Mouse (Mus musculus): Measurements from ENCODE around the gene Mmaa. TPM values are rescaled to one million over a fixed set of nuclear protein-coding genes. Genes with fewer than 3 reads are reported as not detected.

Gene Mmaa
- polyA plus RNA-seq, 1 experiment, result 0.04 TPM

DNA sequence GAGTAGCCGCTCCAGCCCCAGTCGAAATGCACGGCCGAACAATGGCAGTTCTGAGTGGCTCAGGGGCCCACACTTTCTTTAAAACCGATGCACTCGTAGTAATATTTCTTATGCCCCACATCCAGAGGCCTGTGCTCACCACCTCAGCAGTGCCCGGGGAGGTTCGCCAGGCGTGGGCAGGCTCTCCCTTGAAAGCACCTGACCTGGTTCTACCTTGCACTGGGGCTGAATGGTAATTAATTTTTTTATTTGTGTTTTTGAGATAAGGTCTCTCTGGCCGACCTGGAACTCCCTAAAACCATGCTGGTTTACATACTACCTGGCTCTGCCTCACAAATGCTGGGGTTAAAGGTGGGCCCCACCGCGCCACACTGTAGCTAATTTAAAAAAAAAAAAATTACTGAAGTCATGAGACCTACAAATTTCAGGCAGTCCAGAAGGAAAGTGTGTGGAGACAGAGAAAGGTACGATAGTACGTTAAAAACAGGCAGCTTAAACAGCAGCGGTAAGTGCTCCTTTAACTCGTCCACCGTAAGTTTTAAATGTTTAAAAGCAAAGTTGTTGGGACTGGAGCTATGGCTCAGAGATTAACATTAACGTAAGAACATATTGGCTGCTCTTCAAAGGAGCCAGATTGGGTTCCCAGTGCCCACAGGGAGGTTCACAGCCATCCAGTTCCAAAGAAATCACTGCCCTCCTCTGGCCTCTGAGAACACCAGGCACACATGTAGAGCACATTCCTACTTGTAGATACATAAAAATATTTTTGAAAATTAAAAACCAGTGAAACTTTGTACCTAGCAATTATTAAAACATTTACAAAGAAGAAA lies 754 bp upstream of the Mmaa start:
- Histone ChIP-seq H3K27me3 (ENCODE audit: control insufficient read depth) (no peaks in the 10 kb centered on the region), H3K36me3 (ENCODE audit: control insufficient read depth) (no peaks in the 10 kb centered on the region), H3K4me3 (replicated peaks) (peak overlapping the region; percentile 92), H3K9me3 (ENCODE audit: control insufficient read depth, low read length) (no peaks in the 10 kb centered on the region), H3K4me1 (ENCODE audit: control insufficient read depth) (peaks cover 26% of the 10 kb centered on the region)
- TF ChIP-seq TAL1 (IDR thresholded peaks at IDR 0.05; ENCODE audit: low read length) (no peak), GATA1 (IDR thresholded peaks at IDR 0.05; ENCODE audit: low read length) (no peak)

DNA sequence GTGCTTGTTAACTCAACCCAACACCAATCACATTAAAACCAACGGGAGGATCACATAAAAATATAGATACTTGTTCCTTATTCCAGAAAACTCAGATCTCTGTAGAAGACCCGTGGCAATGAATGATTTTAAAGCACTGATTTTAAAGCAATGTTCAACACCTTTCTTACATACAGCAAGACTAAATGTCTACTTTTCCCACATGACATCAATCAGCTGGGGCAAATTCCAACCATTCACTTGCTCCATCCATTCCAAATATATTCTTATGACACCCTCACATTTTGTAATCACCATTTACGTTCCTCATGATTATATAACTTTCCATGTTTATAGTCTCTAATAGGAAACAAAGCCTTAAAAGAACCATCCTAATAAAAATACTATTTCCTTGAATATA lies 896 bp downstream of the Mmaa start:
- Histone ChIP-seq H3K9me3 (ENCODE audit: control insufficient read depth, low read length) (no peaks in the 10 kb centered on the region), H3K4me3 (replicated peaks) (peak overlapping the region; percentile 92), H3K4me1 (ENCODE audit: control insufficient read depth) (peaks cover 26% of the 10 kb centered on the region), H3K27me3 (ENCODE audit: control insufficient read depth) (no peaks in the 10 kb centered on the region), H3K36me3 (ENCODE audit: control insufficient read depth) (no peaks in the 10 kb centered on the region)
- TF ChIP-seq TAL1 (IDR thresholded peaks at IDR 0.05; ENCODE audit: low read length) (no peak), GATA1 (IDR thresholded peaks at IDR 0.05; ENCODE audit: low read length) (no peak)

DNA sequence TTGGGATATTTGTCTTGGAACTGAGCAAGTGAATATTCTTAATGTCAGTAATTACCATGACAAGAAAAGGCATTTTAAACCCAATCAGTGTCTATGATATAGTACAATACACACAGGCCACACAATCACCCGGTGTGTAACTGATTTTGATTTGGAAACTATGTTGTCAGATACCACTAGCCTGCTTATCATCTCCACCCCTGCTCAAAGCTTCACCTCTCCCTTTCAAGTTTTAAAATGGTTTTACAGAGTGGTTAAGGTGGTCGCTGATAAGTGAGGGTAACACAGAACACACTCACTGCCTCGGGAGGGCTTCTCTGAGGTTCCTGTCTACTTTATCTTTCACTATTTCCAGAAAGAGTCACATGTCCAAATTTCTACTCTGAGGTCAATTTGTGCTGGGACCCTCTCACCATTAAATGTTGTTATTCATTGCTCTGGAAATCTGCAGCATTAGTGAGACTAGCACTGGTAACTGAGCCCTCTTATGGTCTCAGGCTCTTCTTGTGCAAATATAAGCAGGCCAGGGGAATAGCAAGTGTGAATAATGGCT lies 1.9 kb downstream of the Mmaa start:
- no peak for TF ChIP-seq TAL1 (IDR thresholded peaks at IDR 0.05; ENCODE audit: low read length)
- TF ChIP-seq GATA1 (IDR thresholded peaks at IDR 0.05; ENCODE audit: low read length), result no peak
- H3K36me3 ChIP-seq (ENCODE audit: control insufficient read depth), result no peaks in the 10 kb centered on the region
- no peak overlapping the region for H3K4me3 ChIP-seq (replicated peaks)
- H3K27me3 ChIP-seq (ENCODE audit: control insufficient read depth), result no peaks in the 10 kb centered on the region
- peaks cover 26% of the 10 kb centered on the region for H3K4me1 ChIP-seq (ENCODE audit: control insufficient read depth)
- no peaks in the 10 kb centered on the region for H3K9me3 ChIP-seq (ENCODE audit: control insufficient read depth, low read length)

DNA sequence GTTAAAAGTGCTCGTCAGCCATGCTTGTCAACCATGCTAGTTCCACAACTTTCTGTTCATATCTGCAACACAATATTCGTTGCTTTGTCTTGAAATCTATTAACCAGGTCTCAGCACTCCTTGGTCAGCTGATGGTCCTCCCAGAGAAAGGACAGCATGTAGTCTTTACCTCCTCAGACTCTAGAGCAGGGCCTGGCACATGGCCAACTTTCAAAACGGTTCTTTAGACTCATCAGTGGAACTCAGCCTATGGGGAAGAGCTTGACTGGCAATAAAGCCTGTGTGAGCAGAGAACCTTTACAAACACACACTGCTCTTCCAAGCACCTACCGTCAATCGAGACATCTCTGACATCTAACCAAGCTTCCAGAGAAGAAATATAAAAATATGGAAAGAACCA lies 5.1 kb downstream of the Mmaa start:
- H3K4me3 ChIP-seq (replicated peaks), result no peak overlapping the region
- H3K4me1 ChIP-seq (ENCODE audit: control insufficient read depth), result peaks cover 17% of the 10 kb centered on the region
- no peaks in the 10 kb centered on the region for H3K9me3 ChIP-seq (ENCODE audit: control insufficient read depth, low read length)
- no peaks in the 10 kb centered on the region for H3K36me3 ChIP-seq (ENCODE audit: control insufficient read depth)
- no peaks in the 10 kb centered on the region for H3K27me3 ChIP-seq (ENCODE audit: control insufficient read depth)
- TF ChIP-seq TAL1 (IDR thresholded peaks at IDR 0.05; ENCODE audit: low read length) (no peak), GATA1 (IDR thresholded peaks at IDR 0.05; ENCODE audit: low read length) (no peak)

DNA sequence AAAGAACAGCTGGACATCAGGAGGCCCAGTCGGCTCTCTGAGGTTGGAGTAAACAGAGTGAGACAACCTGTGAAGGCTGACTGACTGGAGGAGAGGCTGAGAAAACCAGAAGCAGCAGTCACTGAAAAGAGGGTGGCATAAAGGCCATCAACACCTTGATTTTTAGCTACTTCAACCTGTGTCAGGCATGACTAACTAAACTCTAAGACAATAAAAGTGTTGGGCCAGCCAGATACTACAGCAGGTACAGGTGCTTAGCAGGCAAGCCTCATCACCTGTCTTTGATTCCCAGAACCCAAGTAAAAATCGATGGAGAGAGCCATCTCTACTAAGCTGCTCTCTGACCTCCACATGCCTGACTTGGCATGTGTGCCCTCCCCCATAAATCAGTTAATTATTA lies 6.1 kb downstream of the Mmaa start:
- H3K4me1 ChIP-seq (ENCODE audit: control insufficient read depth), result peaks cover 11% of the 10 kb centered on the region
- no peaks in the 10 kb centered on the region for H3K9me3 ChIP-seq (ENCODE audit: control insufficient read depth, low read length)
- no peak for TF ChIP-seq TAL1 (IDR thresholded peaks at IDR 0.05; ENCODE audit: low read length)
- TF ChIP-seq GATA1 (IDR thresholded peaks at IDR 0.05; ENCODE audit: low read length), result no peak
- H3K4me3 ChIP-seq (replicated peaks), result no peak overlapping the region
- no peaks in the 10 kb centered on the region for H3K27me3 ChIP-seq (ENCODE audit: control insufficient read depth)
- no peaks in the 10 kb centered on the region for H3K36me3 ChIP-seq (ENCODE audit: control insufficient read depth)

DNA sequence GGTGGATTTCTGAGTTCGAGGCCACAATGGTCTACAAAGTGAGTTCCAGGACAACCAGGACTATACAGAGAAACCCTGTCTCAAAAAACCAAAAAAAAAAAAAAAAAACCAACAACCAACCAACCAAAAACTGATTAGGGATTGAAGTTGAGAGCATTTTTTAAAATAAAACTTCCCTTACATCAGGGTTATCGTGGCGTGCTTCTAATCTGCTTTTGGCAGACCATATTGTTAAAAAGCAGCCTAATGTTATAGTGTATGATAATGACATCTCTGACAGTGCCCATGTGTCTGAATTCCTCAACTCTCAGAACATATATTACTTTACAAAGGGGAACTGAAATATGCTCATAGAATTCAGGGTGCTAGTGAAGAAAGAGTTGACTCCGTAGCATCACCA lies 6.5 kb downstream of the Mmaa start:
- TF ChIP-seq TAL1 (IDR thresholded peaks at IDR 0.05; ENCODE audit: low read length), result no peak
- TF ChIP-seq GATA1 (IDR thresholded peaks at IDR 0.05; ENCODE audit: low read length), result no peak
- no peaks in the 10 kb centered on the region for H3K9me3 ChIP-seq (ENCODE audit: control insufficient read depth, low read length)
- H3K4me3 ChIP-seq (replicated peaks), result no peak overlapping the region
- no peaks in the 10 kb centered on the region for H3K36me3 ChIP-seq (ENCODE audit: control insufficient read depth)
- H3K27me3 ChIP-seq (ENCODE audit: control insufficient read depth), result no peaks in the 10 kb centered on the region
- peaks cover 7% of the 10 kb centered on the region for H3K4me1 ChIP-seq (ENCODE audit: control insufficient read depth)

DNA sequence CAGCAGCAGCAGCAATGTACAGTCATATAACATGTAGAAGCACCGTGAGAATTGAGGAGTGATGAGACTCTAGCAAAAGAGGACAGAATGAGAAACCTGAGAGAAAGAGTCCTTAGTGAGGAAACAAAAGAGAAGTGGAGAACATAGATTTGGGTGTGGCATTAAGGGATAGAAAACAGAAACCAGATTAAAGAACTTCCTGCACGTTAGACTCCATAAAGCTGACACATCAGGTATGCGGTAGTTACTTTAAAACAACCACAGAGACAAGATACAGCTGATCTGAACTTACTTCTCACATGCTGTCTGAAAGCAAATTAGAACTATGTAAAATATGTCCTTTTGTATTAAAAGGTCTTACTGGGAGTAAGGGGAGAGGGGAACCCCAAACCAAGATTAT lies 8.3 kb downstream of the Mmaa start:
- Histone ChIP-seq H3K4me3 (replicated peaks) (no peak overlapping the region), H3K9me3 (ENCODE audit: control insufficient read depth, low read length) (no peaks in the 10 kb centered on the region), H3K4me1 (ENCODE audit: control insufficient read depth) (no peaks in the 10 kb centered on the region), H3K36me3 (ENCODE audit: control insufficient read depth) (peaks cover 2% of the 10 kb centered on the region), H3K27me3 (ENCODE audit: control insufficient read depth) (no peaks in the 10 kb centered on the region)
- TF ChIP-seq GATA1 (IDR thresholded peaks at IDR 0.05; ENCODE audit: low read length) (no peak), TAL1 (IDR thresholded peaks at IDR 0.05; ENCODE audit: low read length) (no peak)

DNA sequence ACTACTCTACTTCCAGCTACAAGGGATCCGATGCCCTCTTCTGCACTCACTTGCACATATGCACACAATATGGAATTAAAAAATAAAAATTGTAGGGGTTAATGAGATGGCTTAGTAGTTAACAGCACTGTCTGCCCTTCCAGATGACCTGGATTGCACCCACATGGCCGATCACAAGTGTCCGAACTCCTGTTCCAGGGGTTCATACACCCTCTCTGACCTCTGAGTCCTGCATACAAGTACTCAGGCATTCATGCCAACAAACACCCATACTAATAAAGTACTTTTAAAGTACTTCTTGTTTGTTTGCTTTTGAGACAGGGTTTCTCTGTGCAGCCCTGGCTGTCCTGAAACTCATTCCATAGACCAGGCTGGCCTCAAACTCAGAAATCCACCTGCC lies 10.1 kb downstream of the Mmaa start:
- TF ChIP-seq TAL1 (IDR thresholded peaks at IDR 0.05; ENCODE audit: low read length) (no peak), GATA1 (IDR thresholded peaks at IDR 0.05; ENCODE audit: low read length) (no peak)
- Histone ChIP-seq H3K4me1 (ENCODE audit: control insufficient read depth) (no peaks in the 10 kb centered on the region), H3K27me3 (ENCODE audit: control insufficient read depth) (no peaks in the 10 kb centered on the region), H3K36me3 (ENCODE audit: control insufficient read depth) (peaks cover 6% of the 10 kb centered on the region), H3K4me3 (replicated peaks) (no peak overlapping the region), H3K9me3 (ENCODE audit: control insufficient read depth, low read length) (no peaks in the 10 kb centered on the region)

DNA sequence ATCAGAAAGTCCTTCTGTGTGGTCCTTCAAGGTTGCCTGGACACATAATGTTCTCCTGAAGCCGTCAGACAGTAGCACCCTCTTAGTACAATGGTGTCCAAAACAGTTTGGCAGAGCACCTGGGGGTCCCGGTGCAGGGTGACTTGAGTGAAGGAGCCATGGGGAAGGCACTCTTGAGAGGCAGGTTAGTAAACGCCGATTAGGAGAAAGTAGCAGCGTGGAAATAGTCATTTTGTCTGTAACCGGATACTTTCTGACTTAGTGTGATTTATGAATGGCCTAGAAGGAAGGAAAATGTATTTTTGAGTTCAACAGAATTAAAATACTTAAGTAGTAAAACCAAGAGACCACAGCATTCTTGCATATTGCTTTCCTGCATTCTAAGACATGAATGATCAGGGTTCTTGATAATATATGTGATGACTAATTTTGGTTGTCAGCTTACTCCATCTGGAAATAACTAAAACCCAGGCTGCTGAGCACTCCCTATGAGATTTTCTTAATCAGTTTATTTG lies 13.3 kb downstream of the Mmaa start:
- no peaks in the 10 kb centered on the region for H3K9me3 ChIP-seq (ENCODE audit: control insufficient read depth, low read length)

More for the DNA sequence above, 13.3 kb downstream of the Mmaa start:
- no peak for TF ChIP-seq GATA1 (IDR thresholded peaks at IDR 0.05; ENCODE audit: low read length)
- no peak for TF ChIP-seq TAL1 (IDR thresholded peaks at IDR 0.05; ENCODE audit: low read length)
- Histone ChIP-seq H3K27me3 (ENCODE audit: control insufficient read depth) (no peaks in the 10 kb centered on the region), H3K4me3 (replicated peaks) (no peak overlapping the region), H3K4me1 (ENCODE audit: control insufficient read depth) (no peaks in the 10 kb centered on the region), H3K36me3 (ENCODE audit: control insufficient read depth) (peaks cover 15% of the 10 kb centered on the region)

All from erythroblast, embryonic 14.5 days (primary cell).